Mouse (Mus musculus) hindbrain, embryonic 14.5 days (tissue): ENCODE measurements at regions not wholly inside any gene's neighbourhood (a gene's known extent, or its start where the extent isn't known, plus 50 kb on each side); places are given as distances from the start of the nearest gene placed in this dataset.
A peak's percentile ranks its signal among the peaks of the same experiment; 100 is the strongest.

ENCODE experiments used
- ATAC-seq: fragments of 200-750 bp; cut with Nextera tagmentation; 2 replicates; pipeline ENCODE4 v1.8.0; 2017; ENCODE audit warnings: moderate number of reproducible peaks, mild to moderate bottlenecking, moderate TSS enrichment, moderate library complexity; ENCODE audit not compliant: low FRiP score
- DNase-seq: peaks from one replicate; pipeline ENCODE4 v3.0.0-alpha.2; 2015; ENCODE audit warnings: low spot score
- H3K27ac ChIP-seq: fragments of 300-500 bp; sonication (generic); 2 replicates; pipeline ENCODE4 v1.5.1; 2014; ENCODE audit warnings: mild to moderate bottlenecking, moderate library complexity
- H3K27me3 ChIP-seq: fragments of 300-500 bp; sonication (generic); 2 replicates; pipeline ENCODE4 v1.6.1; 2014; ENCODE audit warnings: mild to moderate bottlenecking, low read length, mixed read lengths; ENCODE audit not compliant: control insufficient read depth, insufficient read depth
- H3K36me3 ChIP-seq: fragments of 300-500 bp; sonication (generic); replicated peaks from 2 replicates; pipeline ENCODE4 v1.6.1; 2014; ENCODE audit not compliant: control insufficient read depth, insufficient read depth
- H3K4me1 ChIP-seq: fragments of 300-500 bp; sonication (generic); replicated peaks from 2 replicates; pipeline ENCODE4 v1.6.1; 2014; ENCODE audit warnings: antibody characterized with exemption, low read length, mixed read lengths; ENCODE audit not compliant: control insufficient read depth, insufficient read depth
- H3K4me2 ChIP-seq: fragments of 300-500 bp; sonication (generic); replicated peaks from 2 replicates; pipeline ENCODE4 v1.6.1; 2014; ENCODE audit warnings: mild to moderate bottlenecking, moderate library complexity
- H3K4me3 ChIP-seq: fragments of 300-500 bp; sonication (generic); replicated peaks from 2 replicates; pipeline ENCODE4 v1.5.1; 2014; ENCODE audit warnings: mild to moderate bottlenecking, low read length
- H3K9ac ChIP-seq: fragments of 300-500 bp; sonication (generic); 2 replicates; pipeline ENCODE4 v1.6.1; 2014
- H3K9me3 ChIP-seq: fragments of 300-500 bp; sonication (generic); 2 replicates; pipeline ENCODE4 v1.6.1; 2016; ENCODE audit warnings: low read length; ENCODE audit not compliant: control insufficient read depth
- WGBS: fragments of 180-500 bp; shearing (Covaris S2); extraction: QIAGEN DNeasy Blood & Tissue Kit; methylation state at CpG from one replicate; pipeline ENCODE4 v1.1.7; 2014; 5-methylcytosine and 5-hydroxymethylcytosine counted together

DNA sequence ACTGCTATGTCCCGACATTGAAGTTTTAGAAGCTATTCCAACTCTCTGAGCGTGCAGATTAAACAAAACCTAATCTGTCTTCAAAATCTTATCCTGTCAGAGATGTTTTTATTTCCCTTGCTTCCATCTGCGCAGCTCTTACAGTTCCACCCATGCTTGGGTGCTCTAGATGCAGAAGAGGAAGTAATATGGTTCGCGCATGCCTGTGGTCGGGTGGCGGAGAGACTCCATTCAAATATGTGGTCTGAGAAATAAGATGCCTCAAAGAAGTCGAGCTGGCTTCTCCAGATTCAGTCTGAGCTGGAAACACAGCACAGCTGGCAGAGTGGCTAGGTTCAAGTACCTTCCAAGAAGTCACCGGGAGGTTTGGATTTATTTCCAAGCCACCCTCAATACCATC lies 167.5 kb downstream of the Faxc start:
- ATAC-seq (no peak), DNase-seq (no peak)
- 92% methylated on average over 9 of the region's 9 CpGs for WGBS
- no peak overlapping the region for H3K27ac ChIP-seq
- H3K4me3 ChIP-seq, result no peak overlapping the region
- no peak overlapping the region for H3K4me2 ChIP-seq
- H3K27me3 ChIP-seq, result no peaks in the 10 kb centered on the region
- no peak overlapping the region for H3K9ac ChIP-seq
- H3K4me1 ChIP-seq, result peaks cover 19% of the 10 kb centered on the region
- H3K36me3 ChIP-seq, result no peaks in the 10 kb centered on the region
- no peaks in the 10 kb centered on the region for H3K9me3 ChIP-seq

DNA sequence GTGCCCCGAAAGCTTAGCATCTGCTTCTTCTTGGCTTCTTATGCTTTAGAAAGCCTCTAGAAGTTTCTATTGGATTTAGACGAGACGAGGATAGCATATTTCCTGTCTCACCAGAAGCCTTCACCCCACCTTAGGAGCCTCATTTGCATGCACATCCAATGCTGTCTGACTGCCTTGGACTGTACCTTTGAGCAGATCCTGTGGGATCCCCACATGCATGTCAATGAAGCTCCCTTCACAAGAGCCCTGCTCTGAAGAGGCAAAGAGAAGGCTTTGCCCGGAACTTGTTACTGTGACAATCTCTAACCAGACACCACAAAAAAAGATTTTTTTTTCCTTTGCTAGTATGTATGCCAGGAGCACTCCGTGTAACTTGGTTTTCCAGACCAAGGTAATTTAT lies 171.3 kb downstream of the Faxc start:
- H3K27me3 ChIP-seq, result no peaks in the 10 kb centered on the region
- no peak overlapping the region for H3K4me2 ChIP-seq
- no peaks in the 10 kb centered on the region for H3K9me3 ChIP-seq
- peak overlapping the region; percentile 56 for H3K27ac ChIP-seq
- H3K9ac ChIP-seq, result no peak overlapping the region
- no peak for DNase-seq
- H3K4me1 ChIP-seq, result no peaks in the 10 kb centered on the region
- WGBS, result 51% methylated on average over 5 of the region's 5 CpGs
- ATAC-seq, result peak; percentile 78
- no peak overlapping the region for H3K4me3 ChIP-seq
- H3K36me3 ChIP-seq, result no peaks in the 10 kb centered on the region

DNA sequence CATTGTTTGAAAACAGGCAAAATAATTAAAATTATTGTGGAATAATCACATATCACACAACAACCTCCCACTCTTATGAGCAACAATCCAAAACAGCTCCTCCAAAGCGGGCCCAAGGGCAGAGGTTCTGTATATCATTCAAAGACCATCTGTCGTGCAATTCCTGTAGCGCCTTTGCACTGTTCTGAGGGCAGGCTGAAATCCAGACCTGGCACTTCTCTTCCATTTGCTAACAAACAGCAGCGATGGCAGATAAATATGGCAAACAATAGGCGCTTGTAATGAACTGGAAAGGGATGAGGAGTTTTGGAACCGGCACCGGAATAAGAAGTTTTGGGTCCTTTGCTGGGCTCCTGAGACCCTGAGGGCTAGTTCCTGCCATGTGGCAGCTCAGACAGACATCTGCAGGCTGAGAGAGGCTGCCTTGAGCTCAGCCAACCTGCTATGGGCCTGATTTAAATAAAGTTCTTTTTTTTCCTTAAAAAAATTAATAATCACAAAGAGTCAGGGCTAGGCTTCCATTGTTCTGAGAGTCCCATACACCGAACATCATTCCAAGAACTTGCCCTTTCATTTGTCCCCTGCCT lies 172.0 kb downstream of the Faxc start:
- no peaks in the 10 kb centered on the region for H3K9me3 ChIP-seq
- DNase-seq, result peak; percentile 40
- no peaks in the 10 kb centered on the region for H3K4me1 ChIP-seq
- no peaks in the 10 kb centered on the region for H3K36me3 ChIP-seq
- H3K27ac ChIP-seq, result peak overlapping the region; percentile 56
- no peak overlapping the region for H3K9ac ChIP-seq
- no peak overlapping the region for H3K4me3 ChIP-seq
- H3K4me2 ChIP-seq, result no peak overlapping the region
- no peaks in the 10 kb centered on the region for H3K27me3 ChIP-seq
- WGBS, result 44% methylated on average over 8 of the region's 8 CpGs
- peak; percentile 84 for ATAC-seq

DNA sequence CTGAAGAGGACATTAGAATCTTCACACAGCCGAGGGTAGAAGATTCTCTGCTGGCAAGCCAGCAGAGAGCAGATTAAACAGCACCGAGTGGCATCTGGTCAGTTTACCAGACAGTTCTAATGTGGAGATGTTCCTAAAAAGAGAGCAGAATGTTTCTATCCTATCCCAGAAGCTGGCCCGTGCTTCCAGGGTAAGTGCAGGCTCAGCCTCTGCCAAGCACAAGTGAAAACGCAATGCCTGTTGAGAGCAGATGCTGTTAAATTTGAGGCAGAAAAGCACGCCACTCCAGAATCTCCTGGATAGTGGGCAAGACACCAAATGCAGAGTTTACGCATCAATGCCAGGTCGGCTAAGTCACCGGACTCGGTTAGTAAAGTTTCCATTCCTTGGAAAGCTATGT lies 175.8 kb downstream of the Faxc start:
- no peaks in the 10 kb centered on the region for H3K9me3 ChIP-seq
- H3K9ac ChIP-seq, result no peak overlapping the region
- H3K36me3 ChIP-seq, result no peaks in the 10 kb centered on the region
- DNase-seq, result no peak
- peaks cover 9% of the 10 kb centered on the region; the same call in 1 of the 2 replicates for H3K4me1 ChIP-seq
- ATAC-seq, result no peak
- WGBS, result 81% methylated on average over 9 of the region's 9 CpGs
- H3K4me2 ChIP-seq, result no peak overlapping the region
- H3K4me3 ChIP-seq, result no peak overlapping the region
- H3K27ac ChIP-seq, result no peak overlapping the region
- no peaks in the 10 kb centered on the region for H3K27me3 ChIP-seq

DNA sequence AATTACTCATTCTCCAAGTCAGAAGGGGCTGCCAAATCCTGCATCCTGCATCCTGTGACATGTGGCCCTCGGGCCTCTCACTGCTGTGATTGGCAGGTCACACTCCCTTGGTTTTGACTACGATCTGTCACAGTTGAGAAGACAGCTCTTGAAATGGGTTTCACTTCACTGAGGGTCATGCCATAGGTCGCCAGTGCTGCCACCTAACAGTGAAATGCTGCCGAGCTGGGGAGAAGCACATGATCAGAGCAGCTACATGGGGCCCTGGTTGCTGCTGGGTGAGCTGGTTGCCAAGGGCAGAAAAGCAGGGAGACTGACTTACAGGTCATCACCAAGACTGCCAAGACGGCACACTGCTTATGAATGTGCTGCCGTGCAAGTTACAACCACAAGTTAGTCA lies 178.3 kb downstream of the Faxc start:
- Histone ChIP-seq H3K9me3 (no peaks in the 10 kb centered on the region), H3K36me3 (no peaks in the 10 kb centered on the region), H3K4me2 (no peak overlapping the region), H3K9ac (no peak overlapping the region), H3K4me1 (peaks cover 9% of the 10 kb centered on the region; the same call in 1 of the 2 replicates), H3K4me3 (no peak overlapping the region), H3K27me3 (no peaks in the 10 kb centered on the region), H3K27ac (no peak overlapping the region)
- WGBS, result 24% methylated on average over 6 of the region's 6 CpGs
- ATAC-seq (no peak), DNase-seq (no peak)

DNA sequence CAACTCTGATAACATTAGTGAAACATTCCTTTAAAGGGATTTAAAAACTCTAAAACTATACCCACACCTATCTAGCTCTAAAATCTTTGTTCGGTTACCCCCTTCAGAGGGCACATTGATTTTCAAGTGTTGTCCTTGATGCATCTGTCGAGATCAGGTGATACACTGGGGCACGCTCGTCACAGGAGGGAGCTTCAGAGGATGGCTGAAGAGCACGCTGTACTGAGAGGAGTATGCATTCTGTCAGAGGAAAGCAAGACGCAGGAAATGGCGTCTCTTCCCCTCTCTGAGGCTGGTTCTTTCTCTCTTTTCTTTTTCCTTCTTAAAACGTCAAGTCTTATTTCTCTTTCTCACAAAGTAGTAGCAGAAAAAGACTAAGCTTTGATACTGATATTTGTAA lies 179.3 kb downstream of the Faxc start:
- Histone ChIP-seq H3K9me3 (no peaks in the 10 kb centered on the region), H3K27ac (no peak overlapping the region), H3K4me1 (peaks cover 9% of the 10 kb centered on the region; the same call in 1 of the 2 replicates), H3K4me2 (no peak overlapping the region), H3K9ac (no peak overlapping the region), H3K4me3 (no peak overlapping the region), H3K27me3 (no peaks in the 10 kb centered on the region), H3K36me3 (no peaks in the 10 kb centered on the region)
- ATAC-seq (no peak), DNase-seq (no peak)
- WGBS, result 42% methylated on average over 8 of the region's 8 CpGs

DNA sequence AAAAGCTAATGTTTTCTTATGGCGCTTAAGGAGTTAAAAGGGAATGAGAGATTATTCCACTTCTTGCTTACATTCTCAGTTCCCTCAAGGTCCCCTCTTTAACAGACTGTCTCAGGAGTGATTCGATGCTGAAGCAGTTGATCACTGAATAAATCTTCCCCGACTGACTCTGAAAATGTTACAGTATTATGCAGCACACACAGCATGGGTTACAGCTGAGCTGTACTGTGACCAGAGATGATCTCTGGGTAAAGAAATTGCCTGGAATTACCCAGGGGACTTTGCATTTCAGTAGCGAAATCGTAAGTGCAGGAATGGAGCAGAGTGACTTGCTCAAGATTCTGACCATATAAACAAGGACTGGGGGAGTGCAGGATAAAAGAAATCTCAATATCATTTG lies 181.1 kb downstream of the Faxc start:
- Histone ChIP-seq H3K9ac (no peak overlapping the region), H3K27ac (no peak overlapping the region), H3K9me3 (no peaks in the 10 kb centered on the region), H3K4me2 (no peak overlapping the region), H3K36me3 (no peaks in the 10 kb centered on the region), H3K4me3 (no peak overlapping the region), H3K27me3 (no peaks in the 10 kb centered on the region), H3K4me1 (peaks cover 9% of the 10 kb centered on the region; the same call in 1 of the 2 replicates)
- 39% methylated on average over 5 of the region's 5 CpGs for WGBS
- DNase-seq, result no peak
- peak; percentile 64 for ATAC-seq

DNA sequence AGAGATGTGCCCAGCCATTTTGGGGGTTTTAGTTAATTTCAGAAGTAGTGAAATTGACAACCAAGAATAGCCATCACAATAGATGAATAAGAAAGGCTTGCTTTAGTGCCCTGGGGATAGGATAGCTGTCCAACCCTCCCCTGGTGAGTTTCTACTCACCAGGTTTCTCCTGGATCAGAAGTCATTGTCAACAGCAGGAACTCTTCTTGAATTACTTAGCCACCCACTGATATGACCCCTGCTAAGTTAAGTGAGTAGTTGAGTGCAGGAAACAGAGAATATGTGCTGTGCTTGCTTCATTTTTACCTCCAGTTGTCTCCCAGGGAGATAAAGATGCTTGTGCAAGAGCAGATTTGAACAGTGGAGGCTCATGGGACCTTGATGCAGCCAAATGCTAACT lies 183.3 kb downstream of the Faxc start:
- no peak overlapping the region for H3K27ac ChIP-seq
- H3K27me3 ChIP-seq, result no peaks in the 10 kb centered on the region
- no peak overlapping the region for H3K4me2 ChIP-seq
- H3K9me3 ChIP-seq, result no peaks in the 10 kb centered on the region
- no peak for DNase-seq
- no peak for ATAC-seq
- no peaks in the 10 kb centered on the region for H3K36me3 ChIP-seq
- no peak overlapping the region for H3K4me3 ChIP-seq
- H3K9ac ChIP-seq, result no peak overlapping the region
- H3K4me1 ChIP-seq, result peaks cover 3% of the 10 kb centered on the region; the same call in 1 of the 2 replicates

DNA sequence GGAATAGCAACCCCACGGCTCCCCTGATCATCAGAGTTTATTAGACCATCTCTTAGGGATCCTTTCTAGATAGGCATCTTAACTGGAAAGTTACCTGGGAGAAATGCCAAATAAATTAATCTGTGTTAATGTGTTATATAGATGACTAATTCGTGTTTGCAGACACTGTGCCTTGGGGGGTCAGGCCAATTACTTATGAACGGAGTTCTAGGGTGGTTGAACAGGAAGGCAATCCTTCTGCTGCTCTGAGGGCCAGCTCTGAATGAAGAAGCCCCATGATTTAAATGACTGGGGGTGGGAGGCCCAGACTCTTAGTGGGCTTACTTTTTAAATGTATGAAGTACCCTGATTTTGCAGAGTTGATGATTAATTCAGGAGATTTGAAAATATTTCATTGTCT lies 188.7 kb downstream of the Faxc start:
- H3K27me3 ChIP-seq, result no peaks in the 10 kb centered on the region
- WGBS, result 53% methylated on average over 3 of the region's 3 CpGs
- ATAC-seq, result no peak
- no peaks in the 10 kb centered on the region for H3K36me3 ChIP-seq
- H3K4me2 ChIP-seq, result no peak overlapping the region
- no peak overlapping the region for H3K27ac ChIP-seq
- no peak overlapping the region for H3K4me3 ChIP-seq
- H3K9ac ChIP-seq, result no peak overlapping the region
- H3K9me3 ChIP-seq, result no peaks in the 10 kb centered on the region
- H3K4me1 ChIP-seq, result no peaks in the 10 kb centered on the region; the same call in 1 of the 2 replicates
- DNase-seq, result no peak

DNA sequence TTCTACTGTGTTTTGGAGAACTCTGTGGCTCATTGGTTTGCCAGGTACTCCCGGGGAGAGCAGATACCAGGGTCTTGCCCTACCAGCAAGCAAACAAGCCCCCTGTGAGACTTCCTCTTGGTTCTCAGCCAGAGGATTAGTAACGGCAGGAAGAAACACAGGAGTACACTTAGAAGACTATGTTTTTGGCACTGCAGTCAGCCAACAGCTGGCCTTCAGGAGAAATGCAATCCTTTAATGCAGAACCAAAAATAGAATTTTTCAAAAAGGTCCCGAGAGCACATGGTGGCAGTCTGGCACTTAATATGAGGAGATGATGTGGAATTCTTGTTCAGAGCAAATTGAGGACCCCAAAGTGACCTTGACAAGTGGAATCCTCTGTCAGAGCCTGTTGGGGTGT lies 189.8 kb downstream of the Faxc start:
- Histone ChIP-seq H3K4me2 (no peak overlapping the region), H3K36me3 (no peaks in the 10 kb centered on the region), H3K27ac (no peak overlapping the region), H3K27me3 (no peaks in the 10 kb centered on the region), H3K4me1 (no peaks in the 10 kb centered on the region; the same call in 1 of the 2 replicates), H3K9ac (no peak overlapping the region), H3K4me3 (no peak overlapping the region), H3K9me3 (no peaks in the 10 kb centered on the region)
- ATAC-seq (no peak), DNase-seq (no peak)
- WGBS, result 48% methylated on average over 3 of the region's 3 CpGs
